Mouse (Mus musculus): ENCODE data around the gene Clic6. TPM values are rescaled to one million over a fixed set of nuclear protein-coding genes. Genes with fewer than 3 reads are reported as not detected.

Clic6 gene
- polyA plus RNA-seq, 1 experiment: not detected

DNA sequence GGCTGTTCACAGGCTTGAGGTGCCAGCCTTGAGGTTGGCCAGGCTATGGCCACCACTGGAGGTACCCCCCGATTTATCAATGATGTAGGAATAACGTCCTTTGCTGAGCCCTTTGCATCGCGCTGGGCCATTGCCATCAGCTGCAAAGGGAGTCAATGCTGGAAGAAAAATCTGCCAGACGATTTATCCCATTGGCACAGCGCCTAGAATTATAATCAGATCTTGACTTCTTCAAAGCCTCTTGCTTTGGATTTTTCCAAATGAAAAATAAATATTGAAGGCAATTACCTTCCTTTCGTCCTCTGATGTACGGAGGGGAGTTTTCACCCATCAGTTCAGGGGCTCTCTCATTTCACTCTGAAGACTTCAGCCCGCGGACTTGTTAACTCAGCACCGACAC lies 79.8 kb downstream of the Clic6 start:
- H3ac ChIP-seq (ENCODE audit: control insufficient read depth, insufficient read length): no peak overlapping the region
- no peaks in the 10 kb centered on the region for H3K27me3 ChIP-seq (ENCODE audit: control insufficient read depth, insufficient read depth, insufficient read length)
- no peak for TF ChIP-seq E2F4 (IDR thresholded peaks at IDR 0.05; ENCODE audit: insufficient read depth)
- TF ChIP-seq POLR2A (IDR thresholded peaks at IDR 0.05; ENCODE audit: insufficient read length, low read depth): no peak
- no peaks in the 10 kb centered on the region for H3K79me2 ChIP-seq (ENCODE audit: control insufficient read depth, insufficient read depth)
- no peaks in the 10 kb centered on the region for H3K36me3 ChIP-seq (ENCODE audit: control insufficient read depth, insufficient read depth)
- H3K4me3 ChIP-seq: no peak overlapping the region
- H3K4me2 ChIP-seq (ENCODE audit: low read depth): peak overlapping the region; percentile 71

DNA sequence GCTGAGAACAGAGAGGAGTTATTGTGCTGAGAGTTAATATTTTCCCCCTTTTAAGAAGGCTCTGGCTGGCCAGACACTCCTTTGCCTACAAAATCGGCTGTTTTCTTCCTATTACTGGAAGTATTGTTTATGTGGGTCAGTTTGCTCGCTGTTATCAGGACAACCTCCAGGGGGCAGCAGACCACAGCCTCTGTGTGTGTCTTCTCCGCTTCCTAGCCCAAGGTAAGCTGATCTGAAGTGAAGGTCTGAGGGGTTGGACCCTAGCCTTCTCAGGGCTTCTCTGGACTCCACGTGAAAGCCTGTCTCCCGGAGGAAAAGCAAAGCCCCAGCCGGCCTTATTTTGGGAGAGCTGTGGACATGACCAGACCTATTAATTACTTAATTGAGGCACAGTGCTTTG lies 80.2 kb downstream of the Clic6 start:
- no peaks in the 10 kb centered on the region for H3K36me3 ChIP-seq (ENCODE audit: control insufficient read depth, insufficient read depth)
- H3K4me3 ChIP-seq: no peak overlapping the region
- no peaks in the 10 kb centered on the region for H3K79me2 ChIP-seq (ENCODE audit: control insufficient read depth, insufficient read depth)
- peak overlapping the region; percentile 71 for H3K4me2 ChIP-seq (ENCODE audit: low read depth)
- no peaks in the 10 kb centered on the region for H3K27me3 ChIP-seq (ENCODE audit: control insufficient read depth, insufficient read depth, insufficient read length)
- H3ac ChIP-seq (ENCODE audit: control insufficient read depth, insufficient read length): no peak overlapping the region
- no peak for TF ChIP-seq POLR2AphosphoS2 (IDR thresholded peaks at IDR 0.05; ENCODE audit: insufficient read length, low read depth)
- no peak for TF ChIP-seq TCF12 (IDR thresholded peaks at IDR 0.05; ENCODE audit: insufficient read depth, poor library complexity, severe bottlenecking)
- TF ChIP-seq E2F4 (IDR thresholded peaks at IDR 0.05; ENCODE audit: insufficient read depth): no peak
- no peak for TF ChIP-seq CEBPB (IDR thresholded peaks at IDR 0.05; ENCODE audit: insufficient read depth, poor library complexity, severe bottlenecking)
- no peak for TF ChIP-seq REST (IDR thresholded peaks at IDR 0.05; ENCODE audit: insufficient read depth, insufficient read length)

DNA sequence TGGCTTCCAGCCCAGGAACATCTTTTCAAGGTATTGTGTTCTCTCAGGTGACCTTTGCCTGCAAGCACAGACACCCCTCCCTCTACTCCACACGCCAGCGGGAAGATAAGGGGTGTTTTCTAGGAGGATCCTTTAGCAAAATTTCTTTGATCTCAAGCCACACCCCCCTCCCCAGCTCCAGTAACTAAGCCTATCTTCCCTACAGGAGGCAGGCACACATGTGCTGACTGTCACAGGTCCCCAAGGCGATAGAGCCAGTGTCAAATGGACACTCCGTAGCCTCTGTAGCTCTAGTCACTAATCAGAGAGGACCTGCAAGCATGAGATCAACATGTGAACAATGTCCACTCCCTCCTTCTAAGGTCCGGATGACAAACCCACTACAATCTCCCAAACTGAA lies 80.6 kb downstream of the Clic6 start:
- Histone ChIP-seq H3K79me2 (ENCODE audit: control insufficient read depth, insufficient read depth) (no peaks in the 10 kb centered on the region), H3K4me3 (no peak overlapping the region), H3ac (ENCODE audit: control insufficient read depth, insufficient read length) (no peak overlapping the region), H3K4me2 (ENCODE audit: low read depth) (no peak overlapping the region), H3K27me3 (ENCODE audit: control insufficient read depth, insufficient read depth, insufficient read length) (no peaks in the 10 kb centered on the region), H3K36me3 (ENCODE audit: control insufficient read depth, insufficient read depth) (no peaks in the 10 kb centered on the region)
- TF ChIP-seq TCF12 (IDR thresholded peaks at IDR 0.05; ENCODE audit: insufficient read depth, poor library complexity, severe bottlenecking) (no peak), POLR2AphosphoS2 (IDR thresholded peaks at IDR 0.05; ENCODE audit: insufficient read length, low read depth) (no peak), SRF (IDR thresholded peaks at IDR 0.05; ENCODE audit: control insufficient read depth, insufficient read length, low read depth) (no peak), CEBPB (IDR thresholded peaks at IDR 0.05; ENCODE audit: insufficient read depth, poor library complexity, severe bottlenecking) (no peak), USF1 (IDR thresholded peaks at IDR 0.05; ENCODE audit: low read depth) (no peak), MYOD1 (IDR thresholded peaks at IDR 0.05; ENCODE audit: control insufficient read depth in 1 of 3, insufficient read length in 2 of 3, low read depth in 2 of 3) (no peak), REST (IDR thresholded peaks at IDR 0.05; ENCODE audit: insufficient read depth, insufficient read length) (no peak), E2F4 (IDR thresholded peaks at IDR 0.05; ENCODE audit: insufficient read depth) (no peak), TCF3 (IDR thresholded peaks at IDR 0.05; ENCODE audit: insufficient read length, low read depth) (no peak), MAX (IDR thresholded peaks at IDR 0.05; ENCODE audit: low read depth) (no peak), POLR2A (IDR thresholded peaks at IDR 0.05; ENCODE audit: insufficient read length, low read depth) (no peak), MYOG (IDR thresholded peaks at IDR 0.05; ENCODE audit: control insufficient read depth in 1 of 3, insufficient read depth in 1 of 3, insufficient read length in 2 of 3, low read depth in 2 of 3) (no peak)

DNA sequence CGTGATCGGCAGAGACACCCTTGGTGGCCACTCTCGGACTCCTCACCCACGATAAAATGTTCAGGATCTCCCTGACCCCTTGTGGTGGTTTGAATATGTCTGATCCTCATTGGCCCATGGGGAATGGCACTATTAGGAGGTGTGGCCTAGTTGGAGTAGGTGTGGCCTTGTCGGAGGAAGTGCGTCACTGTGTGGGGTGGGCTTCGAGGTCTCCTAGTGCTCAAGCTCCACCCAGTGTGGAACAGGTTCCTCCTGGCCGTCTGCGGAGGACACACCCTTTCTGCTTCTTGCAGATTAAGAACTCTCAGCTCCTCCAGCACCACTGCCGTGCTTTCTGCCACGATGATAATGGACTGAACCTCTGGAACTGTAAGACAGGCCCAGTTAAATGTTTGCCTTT lies 85.7 kb downstream of the Clic6 start:
- Histone ChIP-seq H3K4me2 (ENCODE audit: low read depth) (no peak overlapping the region), H3K4me3 (no peak overlapping the region), H3K79me2 (ENCODE audit: control insufficient read depth, insufficient read depth) (no peaks in the 10 kb centered on the region), H3ac (ENCODE audit: control insufficient read depth, insufficient read length) (no peak overlapping the region), H3K27me3 (ENCODE audit: control insufficient read depth, insufficient read depth, insufficient read length) (no peaks in the 10 kb centered on the region), H3K36me3 (ENCODE audit: control insufficient read depth, insufficient read depth) (no peaks in the 10 kb centered on the region)
- TF ChIP-seq E2F4 (IDR thresholded peaks at IDR 0.05; ENCODE audit: insufficient read depth) (no peak), REST (IDR thresholded peaks at IDR 0.05; ENCODE audit: insufficient read depth, insufficient read length) (no peak), SRF (IDR thresholded peaks at IDR 0.05; ENCODE audit: control insufficient read depth, insufficient read length, low read depth) (no peak), TCF3 (IDR thresholded peaks at IDR 0.05; ENCODE audit: insufficient read length, low read depth) (no peak), MYOD1 (IDR thresholded peaks at IDR 0.05; ENCODE audit: control insufficient read depth in 1 of 3, insufficient read length in 2 of 3, low read depth in 2 of 3) (no peak), MAX (IDR thresholded peaks at IDR 0.05; ENCODE audit: low read depth) (no peak), MYOG (IDR thresholded peaks at IDR 0.05; ENCODE audit: control insufficient read depth in 1 of 3, insufficient read depth in 1 of 3, insufficient read length in 2 of 3, low read depth in 2 of 3) (no peak), POLR2AphosphoS2 (IDR thresholded peaks at IDR 0.05; ENCODE audit: insufficient read length, low read depth) (no peak), USF1 (IDR thresholded peaks at IDR 0.05; ENCODE audit: low read depth) (no peak), POLR2A (IDR thresholded peaks at IDR 0.05; ENCODE audit: insufficient read length, low read depth) (no peak), TCF12 (IDR thresholded peaks at IDR 0.05; ENCODE audit: insufficient read depth, poor library complexity, severe bottlenecking) (no peak), CEBPB (IDR thresholded peaks at IDR 0.05; ENCODE audit: insufficient read depth, poor library complexity, severe bottlenecking) (no peak)

DNA sequence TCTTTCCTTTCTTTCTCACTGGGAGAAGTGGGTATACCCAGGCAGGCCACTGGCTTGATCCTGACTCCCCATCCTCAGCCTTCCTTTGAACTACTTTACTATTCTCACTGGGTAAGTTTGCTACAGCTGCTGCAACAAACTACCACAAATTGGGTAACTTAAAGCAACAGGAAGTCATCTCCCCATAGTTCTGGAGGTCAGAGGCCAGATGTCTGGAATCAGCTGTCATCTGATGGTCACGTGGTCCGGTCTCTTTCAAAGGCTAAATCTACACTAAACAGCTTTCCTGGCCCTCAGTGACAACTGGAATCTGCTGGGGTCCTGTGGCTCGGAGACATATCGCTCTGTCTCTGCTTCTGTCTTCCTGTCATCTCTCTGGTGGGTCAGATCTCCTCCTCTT lies 87.7 kb downstream of the Clic6 start:
- Histone ChIP-seq H3K27me3 (ENCODE audit: control insufficient read depth, insufficient read depth, insufficient read length) (no peaks in the 10 kb centered on the region), H3K4me3 (no peak overlapping the region), H3K79me2 (ENCODE audit: control insufficient read depth, insufficient read depth) (no peaks in the 10 kb centered on the region), H3ac (ENCODE audit: control insufficient read depth, insufficient read length) (no peak overlapping the region), H3K36me3 (ENCODE audit: control insufficient read depth, insufficient read depth) (no peaks in the 10 kb centered on the region), H3K4me2 (ENCODE audit: low read depth) (peak overlapping the region; percentile 64)
- TF ChIP-seq CEBPB (IDR thresholded peaks at IDR 0.05; ENCODE audit: insufficient read depth, poor library complexity, severe bottlenecking): peak; percentile 31; the same call in 1 of the 2 replicates
- TF ChIP-seq SRF (IDR thresholded peaks at IDR 0.05; ENCODE audit: control insufficient read depth, insufficient read length, low read depth): no peak
- peak in 1 of 3 experiments; percentile 7 for TF ChIP-seq MYOG (IDR thresholded peaks at IDR 0.05; ENCODE audit: control insufficient read depth in 1 of 3, insufficient read depth in 1 of 3, insufficient read length in 2 of 3, low read depth in 2 of 3)
- peak in 1 of 3 experiments; percentile 27 for TF ChIP-seq MYOD1 (IDR thresholded peaks at IDR 0.05; ENCODE audit: control insufficient read depth in 1 of 3, insufficient read length in 2 of 3, low read depth in 2 of 3)
- TF ChIP-seq E2F4 (IDR thresholded peaks at IDR 0.05; ENCODE audit: insufficient read depth): no peak
- no peak for TF ChIP-seq POLR2A (IDR thresholded peaks at IDR 0.05; ENCODE audit: insufficient read length, low read depth)
- no peak for TF ChIP-seq MAX (IDR thresholded peaks at IDR 0.05; ENCODE audit: low read depth)
- no peak for TF ChIP-seq POLR2AphosphoS2 (IDR thresholded peaks at IDR 0.05; ENCODE audit: insufficient read length, low read depth)
- peak; percentile 87 for TF ChIP-seq USF1 (IDR thresholded peaks at IDR 0.05; ENCODE audit: low read depth)
- no peak for TF ChIP-seq REST (IDR thresholded peaks at IDR 0.05; ENCODE audit: insufficient read depth, insufficient read length)
- TF ChIP-seq TCF3 (IDR thresholded peaks at IDR 0.05; ENCODE audit: insufficient read length, low read depth): no peak
- no peak for TF ChIP-seq TCF12 (IDR thresholded peaks at IDR 0.05; ENCODE audit: insufficient read depth, poor library complexity, severe bottlenecking)

All from myocyte (in vitro differentiated cells).